Mouse (Mus musculus) layer of hippocampus, postnatal 25 days (tissue): Measurements from ENCODE around the gene Arhgdib. TPM values are rescaled to one million over a fixed set of nuclear protein-coding genes. Genes with fewer than 3 reads are reported as not detected.

ENCODE experiments used
- DNase-seq, 2 experiments: peaks; one replicate each; pipeline ENCODE4 v3.0.0; 2022; ENCODE audit warnings: mixed read lengths in 2 of 2, low spot score in 1 of 2; ENCODE audit errors: extremely low spot score in 1 of 2
- total RNA-seq, 2 experiments: library from RNA; stranded (reverse); gene quantifications; 2 replicates each; pipeline ENCODE4 v1.2.3; 2021

The Arhgdib gene
- total RNA-seq, 2 experiments from 2014 or later: 8.8 to 11.3 TPM

DNA sequence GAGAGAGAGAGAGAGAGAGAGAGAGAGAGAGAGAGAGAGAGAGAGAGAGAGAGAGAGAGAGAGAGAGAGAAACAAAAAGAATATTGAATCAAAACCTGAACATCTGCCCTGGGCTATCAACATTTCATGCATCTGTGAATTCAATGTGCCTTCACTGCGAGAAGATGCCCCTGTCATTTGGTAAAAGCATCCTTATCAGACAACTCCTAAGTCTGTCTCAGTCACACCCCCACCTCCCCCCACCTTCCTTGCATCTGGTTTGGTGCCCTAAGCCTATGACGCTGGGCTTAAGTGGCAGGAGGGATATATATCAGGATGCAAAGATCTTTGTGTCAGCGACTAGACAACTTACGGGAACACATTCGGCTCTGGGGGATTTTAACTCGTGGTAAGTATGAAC is 12.5 kb upstream of the Arhgdib start:
- no peak for DNase-seq

- DNase-seq: no peak
Measured at GRCm38 (mm10) chr6:136952930-136953329, 11.2 kb upstream of the Arhgdib start.

DNA sequence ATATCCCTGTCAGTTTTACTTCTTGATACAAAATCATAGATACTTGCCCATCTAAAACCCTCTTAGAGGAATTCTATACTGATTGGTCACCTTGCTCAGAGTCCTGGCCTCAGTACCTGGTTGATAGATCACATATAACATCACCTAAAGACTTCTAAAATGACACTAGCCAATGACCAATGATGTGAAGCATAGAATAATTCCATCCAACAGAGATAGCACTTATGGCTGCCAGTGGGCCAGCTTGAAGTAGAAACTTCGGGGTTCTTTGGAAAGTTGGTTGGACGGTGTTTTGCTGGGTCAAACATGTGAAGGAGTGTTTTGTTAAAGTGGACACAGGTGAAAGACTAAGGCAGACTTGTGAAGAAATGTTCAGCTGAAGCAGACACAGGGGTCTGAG is 8.5 kb upstream of the Arhgdib start:
- DNase-seq: no peak

GRCm38 (mm10) chr6:136947716-136948115 is 6.0 kb upstream of the Arhgdib start:
- DNase-seq: no peak

- no peak for DNase-seq
Measured at GRCm38 (mm10) chr6:136946943-136947342, 5.2 kb upstream of the Arhgdib start.

GRCm38 (mm10) chr6:136946241-136946640 is 4.5 kb upstream of the Arhgdib start:
- no peak for DNase-seq

- DNase-seq: no peak
Measured at GRCm38 (mm10) chr6:136944511-136944910, 2.8 kb upstream of the Arhgdib start.

- no peak for DNase-seq
Measured at GRCm38 (mm10) chr6:136943392-136943791, 1.7 kb upstream of the Arhgdib start.

- no peak for DNase-seq
Measured at GRCm38 (mm10) chr6:136942280-136942679, 581 bp upstream of the Arhgdib start.

DNA sequence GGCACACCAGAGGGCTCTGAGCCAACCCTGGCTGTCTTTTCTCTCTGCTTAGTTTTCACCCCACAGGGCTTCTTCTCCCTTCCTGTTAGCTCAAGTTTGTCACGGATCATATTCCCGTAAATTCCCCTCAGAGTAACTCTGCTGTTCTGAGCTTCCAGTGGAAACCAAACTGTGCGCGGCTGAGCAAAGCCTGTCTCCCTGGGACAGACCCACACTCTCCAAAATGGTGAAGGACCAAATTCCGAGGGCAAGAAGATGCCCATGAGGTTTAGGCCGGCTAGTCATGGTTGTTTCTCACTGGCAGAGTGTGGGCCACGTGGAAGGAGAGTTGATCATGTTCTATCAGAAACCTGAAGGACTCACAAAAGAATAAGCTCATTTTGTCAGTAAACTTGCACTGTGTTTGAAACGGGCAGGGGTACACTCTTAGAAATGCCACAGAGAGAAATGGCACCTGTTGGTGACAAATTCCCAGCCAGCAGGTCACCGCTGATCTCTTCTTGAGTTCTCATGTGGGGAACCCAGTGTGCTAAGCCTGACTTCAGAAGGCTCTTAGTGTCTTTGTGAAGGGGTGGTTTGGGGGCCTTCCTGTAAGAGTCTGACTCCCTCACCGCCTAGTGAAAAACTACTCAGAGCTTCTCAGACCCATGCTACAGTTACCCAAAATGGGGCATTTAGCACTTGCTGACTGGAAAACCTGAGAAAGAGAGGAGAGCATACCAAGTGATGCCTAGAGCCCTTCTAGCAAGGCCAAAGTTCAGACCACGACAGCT is 1.3 kb downstream of the Arhgdib start:
- no peak for DNase-seq

- DNase-seq: no peak
Measured at GRCm38 (mm10) chr6:136939326-136940187, 2.1 kb downstream of the Arhgdib start.

DNA sequence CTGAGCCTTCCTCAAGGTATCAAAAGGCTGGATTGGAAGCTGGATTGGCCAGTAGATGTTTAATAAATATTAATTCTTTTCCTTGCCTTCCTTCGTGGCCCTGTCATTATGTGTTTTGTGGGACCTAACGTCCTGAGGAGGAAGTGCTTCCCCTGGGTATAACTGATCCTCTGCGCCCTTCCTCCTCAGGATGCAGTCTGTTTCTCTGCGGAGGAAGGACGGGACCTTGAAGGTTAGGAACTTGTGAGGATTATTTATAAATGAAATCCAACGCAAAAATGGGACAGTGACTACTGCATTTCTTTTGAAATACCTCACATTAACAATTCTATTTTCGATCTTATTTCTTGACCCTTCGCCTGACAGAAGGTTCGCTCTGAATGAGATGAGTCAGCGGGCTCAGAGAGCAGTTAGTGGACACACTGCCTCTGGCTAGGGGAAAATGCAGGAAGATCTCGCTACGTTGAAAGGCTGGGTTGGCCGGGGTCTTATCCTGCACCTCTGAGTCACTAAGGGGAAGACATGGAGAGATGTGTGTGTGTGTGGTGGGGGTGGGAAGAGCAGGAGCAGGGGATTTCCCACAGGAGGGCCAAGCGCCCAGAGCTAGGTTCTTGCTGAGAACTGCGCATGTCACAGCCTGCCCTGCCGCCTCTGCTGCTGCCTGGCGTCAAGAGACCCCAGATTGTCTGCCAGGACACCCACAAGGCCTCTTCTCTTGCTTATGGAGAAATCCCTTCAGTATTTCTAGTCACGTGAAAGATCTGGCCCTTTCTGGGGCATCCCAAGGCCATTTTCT is 3.2 kb downstream of the Arhgdib start:
- no peak for DNase-seq

DNA sequence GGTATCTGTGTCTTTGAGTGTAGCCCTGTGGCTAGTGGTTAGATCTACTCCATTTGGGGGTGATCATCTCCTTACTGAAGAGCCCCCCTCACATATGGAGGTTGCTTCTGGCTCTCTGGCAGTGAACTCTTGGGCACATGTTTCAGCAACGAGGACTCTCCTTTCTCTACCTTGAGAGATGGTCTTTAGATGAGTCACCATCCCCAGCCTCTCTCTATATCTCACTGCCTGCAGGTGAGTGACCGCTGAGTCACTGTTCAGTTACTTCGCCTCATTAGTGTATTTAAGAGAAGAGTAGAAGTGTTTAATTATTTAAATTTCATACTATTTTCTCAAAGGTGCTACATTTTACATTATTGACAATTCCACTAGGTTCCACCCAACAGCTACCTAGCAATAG is 4.6 kb downstream of the Arhgdib start:
- DNase-seq: no peak

DNA sequence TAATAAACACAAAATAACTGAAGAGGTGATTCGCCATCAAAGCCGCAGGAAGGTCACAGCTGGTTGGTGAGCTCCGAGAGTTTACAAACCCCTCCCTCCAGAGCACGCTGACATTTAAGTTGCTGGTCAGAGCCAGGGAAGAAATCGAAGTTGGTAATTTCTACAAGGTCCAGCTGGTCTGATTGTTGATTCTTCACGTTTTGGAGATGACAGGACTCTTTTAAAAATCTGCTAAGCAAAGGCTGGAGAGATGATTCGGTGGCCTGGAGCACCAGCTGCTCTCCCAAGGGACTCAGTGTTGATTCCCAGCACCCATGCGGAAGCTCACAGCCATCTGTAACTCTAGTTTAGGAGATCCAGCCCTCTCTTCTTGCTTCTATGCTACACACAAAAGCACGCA is 5.3 kb downstream of the Arhgdib start:
- DNase-seq: no peak

GRCm38 (mm10) chr6:136935233-136935632 is 6.5 kb downstream of the Arhgdib start:
- DNase-seq: no peak

GRCm38 (mm10) chr6:136934068-136934467 is 7.6 kb downstream of the Arhgdib start:
- DNase-seq: no peak

DNA sequence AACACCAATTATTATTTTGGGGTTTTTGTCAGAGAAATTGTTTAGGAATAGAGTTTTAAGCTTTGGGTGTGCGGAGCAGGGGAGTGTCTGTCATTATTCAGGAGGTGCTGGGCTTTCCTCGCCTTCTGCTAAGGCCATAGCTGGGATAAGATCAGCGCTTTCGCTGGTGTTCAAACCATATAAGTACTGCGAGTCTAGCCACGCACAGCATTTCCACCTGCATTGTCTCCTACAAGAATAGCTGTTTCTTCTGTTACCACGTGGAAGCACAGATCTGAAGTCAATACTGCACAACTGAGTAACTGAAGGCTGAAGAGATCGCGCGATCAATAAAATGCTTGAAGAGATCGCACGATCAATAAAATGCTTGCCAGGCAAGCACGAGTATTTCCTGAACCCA is 10.5 kb downstream of the Arhgdib start:
- no peak for DNase-seq

DNA sequence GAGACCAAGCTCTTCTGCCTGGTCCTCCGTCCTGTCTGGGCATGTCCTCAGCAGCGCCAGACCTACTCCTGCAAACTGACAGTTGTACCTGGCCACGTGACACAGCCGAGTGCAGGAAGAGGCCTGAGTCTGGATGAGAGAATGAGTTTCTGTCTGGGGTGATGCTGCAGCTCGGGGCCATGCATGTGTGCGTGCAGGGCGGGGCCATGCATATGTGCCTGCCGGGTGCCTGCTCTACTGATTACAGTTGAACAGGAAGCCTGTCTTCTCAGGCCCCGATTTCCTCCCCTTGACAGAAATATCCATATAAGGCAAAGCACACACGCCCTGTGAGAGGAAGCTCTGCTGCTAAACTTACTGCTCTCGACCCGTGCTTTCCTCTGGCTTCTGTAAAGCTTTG is 11.0 kb downstream of the Arhgdib start:
- no peak for DNase-seq

DNA sequence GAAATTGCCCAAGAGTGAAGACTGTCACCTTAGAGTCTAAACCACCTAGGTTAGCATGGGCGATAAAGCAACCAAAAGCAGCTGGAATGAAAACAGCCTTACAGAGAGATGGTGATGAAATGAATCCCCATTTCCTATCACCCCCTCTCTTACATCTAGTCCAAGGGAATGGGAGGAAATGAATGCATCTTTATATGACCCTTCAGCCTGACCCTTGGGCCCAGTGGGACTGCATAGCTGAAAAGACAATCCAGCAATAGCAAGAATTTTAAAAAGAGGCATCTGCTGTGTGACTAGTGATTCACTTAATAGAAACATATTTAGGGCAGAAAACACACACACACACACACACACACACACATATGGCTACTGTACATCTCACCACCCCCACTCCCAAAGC is 14.1 kb downstream of the Arhgdib start:
- no peak for DNase-seq

DNA sequence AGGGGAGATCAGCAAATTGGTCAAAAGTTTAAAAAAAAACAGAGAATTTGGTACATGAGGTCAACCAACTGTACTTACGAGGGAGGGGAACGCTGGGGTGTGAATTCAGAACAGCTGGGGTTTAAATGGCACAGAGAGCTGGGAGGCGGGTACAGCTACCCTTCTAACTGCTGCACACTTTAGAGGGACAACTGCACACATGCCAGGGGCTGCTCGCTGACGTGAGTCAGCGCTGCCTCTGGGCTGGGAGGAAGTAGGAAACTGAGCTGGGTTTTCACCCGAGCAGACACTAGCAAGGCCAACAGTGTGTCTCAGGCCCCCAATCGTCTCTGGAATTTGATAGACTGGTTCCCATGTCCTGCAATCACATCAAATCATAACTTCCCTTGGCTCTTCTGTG is 16.6 kb downstream of the Arhgdib start:
- no peak for DNase-seq

DNA sequence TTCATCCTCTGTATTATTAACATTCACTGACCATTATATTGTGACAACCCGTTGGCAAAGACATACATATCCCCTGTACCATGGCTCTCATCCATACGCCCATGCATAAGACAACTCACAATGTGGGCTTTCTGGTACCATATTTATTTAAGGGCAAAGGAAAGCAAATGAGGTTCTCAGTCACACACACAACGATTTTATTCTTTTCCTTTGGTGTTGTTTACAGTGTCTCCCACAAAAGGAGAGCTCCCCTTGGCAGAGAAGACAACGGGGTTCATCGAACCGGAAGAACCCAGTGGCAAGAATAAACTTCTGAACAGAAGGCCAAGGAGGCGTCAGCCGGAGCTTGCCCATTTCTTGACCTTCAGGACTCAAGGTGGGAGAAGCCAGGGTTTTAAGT is 18.2 kb downstream of the Arhgdib start, which contains the start of gene Pde6h:
TSS of gene Pde6h (plus strand) at position 301 of the 400 bp plus-strand sequence.
- DNase-seq: no peak
